Mouse (Mus musculus) heart, postnatal 0 days (tissue): ENCODE measurements around the gene Map4k5.

ENCODE experiments used
- CTCF ChIP-seq: IDR thresholded peaks from 2 replicates; pipeline ENCODE4 v1.5.1; 2016; ENCODE audit warnings: antibody characterized with exemption, control low read depth, low read depth
- EP300 ChIP-seq: IDR thresholded peaks from 2 replicates; pipeline ENCODE4 v1.6.1; 2016; ENCODE audit warnings: antibody characterized with exemption, low read depth

DNA sequence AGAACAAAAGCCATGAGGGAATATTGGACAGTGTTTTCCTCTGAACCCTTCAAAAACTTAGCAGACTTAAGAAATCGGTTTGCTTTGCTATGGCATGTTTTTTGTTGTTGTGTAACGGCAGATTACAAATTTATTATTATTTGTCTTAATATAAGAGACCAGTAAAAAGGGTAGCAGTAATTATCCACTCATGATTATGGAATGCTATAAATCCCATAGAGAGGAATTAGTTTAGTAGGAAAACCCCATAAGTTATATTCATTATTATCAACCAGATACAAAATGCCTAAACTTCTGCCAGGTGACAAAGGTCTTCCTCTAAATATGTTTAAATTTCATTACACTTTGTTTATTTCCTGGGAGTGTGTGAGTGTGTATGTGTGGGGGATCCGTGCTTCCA, 1.3 kb downstream of the Map4k5 start:
- TF ChIP-seq CTCF (no peak), EP300 (no peak)
